Mouse (Mus musculus) heart, postnatal 0 days (tissue): Measurements from ENCODE around the gene Vgll4. TPM values are rescaled to one million over a fixed set of nuclear protein-coding genes. Genes with fewer than 3 reads are reported as not detected.

Experiments used
- ATAC-seq: fragments of 200-750 bp; cut with Nextera tagmentation; 2 replicates; pipeline ENCODE4 v1.8.0; 2017; ENCODE audit warnings: low read depth, moderate number of reproducible peaks, moderate library complexity; ENCODE audit not compliant: insufficient read depth
- DNase-seq: peaks from one replicate; pipeline ENCODE4 v3.0.0-alpha.2; 2016; ENCODE audit warnings: low spot score
- H3K27ac ChIP-seq: fragments of 300-500 bp; sonication (generic); 2 replicates; pipeline ENCODE4 v1.5.1; 2014; ENCODE audit warnings: low read depth, mild to moderate bottlenecking
- H3K27me3 ChIP-seq: fragments of 300-500 bp; sonication (generic); 2 replicates; pipeline ENCODE4 v1.6.1; 2014; ENCODE audit warnings: low read length, mixed read lengths; ENCODE audit not compliant: control insufficient read depth, insufficient read depth
- H3K36me3 ChIP-seq: fragments of 300-500 bp; sonication (generic); replicated peaks from 2 replicates; pipeline ENCODE4 v1.6.1; 2014; ENCODE audit warnings: low read length, mixed read lengths; ENCODE audit not compliant: control insufficient read depth, insufficient read depth
- H3K4me1 ChIP-seq: fragments of 300-500 bp; sonication (generic); 2 replicates; pipeline ENCODE4 v1.6.1; 2014; ENCODE audit warnings: antibody characterized with exemption; ENCODE audit not compliant: control insufficient read depth, insufficient read depth
- H3K4me2 ChIP-seq: fragments of 300-500 bp; sonication (generic); 2 replicates; pipeline ENCODE4 v1.6.1; 2014; ENCODE audit warnings: low read depth, mild to moderate bottlenecking, low read length, moderate library complexity
- H3K4me3 ChIP-seq: fragments of 300-500 bp; sonication (generic); 2 replicates; pipeline ENCODE4 v1.5.1; 2014; ENCODE audit warnings: low read depth, low read length
- H3K9ac ChIP-seq: fragments of 300-500 bp; sonication (generic); replicated peaks from 2 replicates; pipeline ENCODE4 v1.6.1; 2014; ENCODE audit warnings: low read depth, low read length, mixed read lengths
- H3K9me3 ChIP-seq: fragments of 300-500 bp; sonication (generic); replicated peaks from 2 replicates; pipeline ENCODE4 v1.6.1; 2016; ENCODE audit warnings: low read length; ENCODE audit not compliant: control insufficient read depth
- CTCF ChIP-seq: IDR thresholded peaks from 2 replicates; pipeline ENCODE4 v1.5.1; 2016; ENCODE audit warnings: antibody characterized with exemption, control low read depth, low read depth
- EP300 ChIP-seq: IDR thresholded peaks from 2 replicates; pipeline ENCODE4 v1.6.1; 2016; ENCODE audit warnings: antibody characterized with exemption, low read depth
- WGBS: fragments of 180-500 bp; shearing (Covaris S2); extraction: QIAGEN DNeasy Blood & Tissue Kit; methylation state at CpG from one replicate; pipeline ENCODE4 v1.1.7; 2014; 5-methylcytosine and 5-hydroxymethylcytosine counted together
- polyA plus RNA-seq: library from polyadenylated mRNA; unstranded; fragments of >200 nt; fragmentation: Nextera tagmentation; extraction: Ambion mirVana; gene quantifications from 2 replicates; pipeline ENCODE4 v1.2.1, GENCODE M21; 2015
- total RNA-seq: library from RNA; depleted of rRNA; stranded (reverse); fragments of >200 nt; gene quantifications from 2 replicates; pipeline ENCODE4 v1.2.3, GENCODE M21; 2014; ENCODE audit warnings: low replicate concordance

Vgll4 gene
- total and polyA plus RNA-seq, 2 experiments from 2014 or later, result 38.8 to 52.2 TPM

DNA sequence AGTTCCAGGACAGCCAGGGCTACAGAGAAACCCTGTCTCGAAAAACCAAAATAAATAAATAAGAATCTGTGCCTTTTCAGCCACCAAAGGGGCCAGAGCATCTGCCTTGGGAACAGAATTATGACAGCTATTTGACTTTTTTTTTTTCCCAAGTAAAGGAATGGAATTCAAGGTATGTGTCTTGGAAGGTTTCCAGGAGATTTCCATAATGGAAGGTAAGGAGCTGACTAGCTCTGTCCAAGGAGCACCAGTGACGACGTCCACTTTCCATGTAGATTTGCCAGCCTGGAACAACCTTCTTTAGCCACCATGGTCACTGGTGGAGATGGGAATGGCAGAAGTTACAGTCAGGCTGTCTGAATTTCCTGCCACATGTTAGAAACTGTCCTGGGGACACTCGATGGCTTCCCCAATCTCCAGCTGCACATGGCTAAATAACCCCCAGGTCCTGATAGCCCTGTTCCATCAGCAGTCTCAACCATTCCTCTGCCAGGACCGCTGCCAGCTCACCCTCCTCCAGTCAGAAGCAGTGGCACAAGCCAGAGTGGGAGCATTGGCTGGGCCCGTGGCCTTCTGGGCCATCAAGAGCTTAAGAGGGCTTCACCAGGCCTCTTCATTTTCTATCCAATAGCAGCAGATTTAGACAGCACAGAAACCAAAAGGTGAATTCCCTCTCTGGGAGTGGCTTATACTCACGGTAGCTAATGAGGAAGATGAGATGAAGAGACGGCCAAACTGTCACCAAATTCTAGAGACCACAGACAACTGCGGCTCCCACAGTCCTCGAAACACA, 8.3 kb downstream of the Vgll4 start:
- Histone ChIP-seq H3K36me3 (no peaks in the 10 kb centered on the region), H3K27me3 (no peaks in the 10 kb centered on the region), H3K9ac (no peak overlapping the region), H3K27ac (no peak overlapping the region), H3K9me3 (no peaks in the 10 kb centered on the region), H3K4me1 (no peaks in the 10 kb centered on the region), H3K4me3 (no peak overlapping the region), H3K4me2 (no peak overlapping the region)
- ATAC-seq (no peak), DNase-seq (no peak)
- TF ChIP-seq EP300, result no peak
- no peak for TF ChIP-seq CTCF
- 56% methylated on average over 10 of the region's 10 CpGs for WGBS

DNA sequence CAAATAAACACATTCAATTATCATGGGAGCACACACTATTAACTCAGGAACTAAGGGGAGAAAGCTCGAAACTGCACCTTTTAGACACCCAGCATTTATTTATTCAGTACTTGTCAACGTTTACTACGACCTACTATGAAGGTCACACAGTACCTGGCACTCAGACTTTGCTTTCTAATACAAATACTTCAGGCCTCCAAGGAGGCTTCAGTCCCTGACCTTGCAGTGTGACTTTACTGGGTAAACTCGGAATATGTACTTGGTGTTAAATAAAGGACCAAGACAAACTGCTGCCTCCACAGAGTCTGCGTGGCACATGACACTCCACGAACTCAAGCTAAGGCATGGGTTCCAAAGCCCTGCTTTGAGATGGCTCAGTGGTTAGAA, 10.8 kb downstream of the Vgll4 start:
- Histone ChIP-seq H3K9ac (no peak overlapping the region), H3K27me3 (no peaks in the 10 kb centered on the region), H3K36me3 (no peaks in the 10 kb centered on the region), H3K27ac (no peak overlapping the region), H3K4me1 (no peaks in the 10 kb centered on the region), H3K4me2 (no peak overlapping the region), H3K9me3 (no peaks in the 10 kb centered on the region), H3K4me3 (no peak overlapping the region)
- DNase-seq (no peak), ATAC-seq (no peak)
- 79% methylated on average over 6 of the region's 6 CpGs for WGBS
- TF ChIP-seq EP300 (no peak), CTCF (no peak)

DNA sequence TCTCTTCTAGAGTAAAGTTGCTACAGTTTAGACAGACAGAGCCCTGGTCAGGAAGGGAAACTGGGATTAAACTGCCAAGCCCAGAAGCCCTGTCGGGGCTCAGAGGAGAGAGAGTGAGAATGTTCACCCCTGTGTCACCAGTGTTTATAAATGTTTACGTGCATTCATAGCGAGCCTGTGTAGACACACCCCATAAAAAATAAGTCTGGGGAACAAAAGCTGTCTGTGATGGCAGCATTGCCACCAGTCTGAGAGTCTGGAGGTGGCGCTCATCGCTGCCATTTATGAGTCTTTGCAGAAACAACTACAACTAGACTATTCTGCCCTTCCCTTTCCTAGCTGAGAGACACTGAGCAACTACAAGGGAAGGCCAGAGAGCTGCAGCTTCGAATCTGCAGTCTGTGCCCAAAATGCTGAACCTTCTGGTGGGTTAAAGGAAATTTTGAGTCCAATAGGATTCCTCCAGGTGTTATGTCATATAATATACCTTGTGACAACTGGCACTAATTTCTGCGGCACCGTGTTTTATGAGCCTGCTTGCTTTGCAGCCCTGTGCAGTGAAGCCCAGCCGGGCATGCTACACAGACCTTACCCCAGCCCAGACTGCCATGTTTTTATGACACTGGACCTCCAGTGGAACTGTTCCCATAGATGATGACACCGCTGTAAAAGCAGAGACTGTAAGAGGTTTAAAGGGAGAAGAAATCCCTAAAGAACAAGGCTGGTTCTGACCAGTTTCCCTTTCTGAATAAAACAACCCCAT, 11.4 kb downstream of the Vgll4 start:
- no peak for TF ChIP-seq CTCF
- no peak for TF ChIP-seq EP300
- no peaks in the 10 kb centered on the region for H3K4me1 ChIP-seq
- DNase-seq, result no peak
- no peak overlapping the region for H3K4me3 ChIP-seq
- no peak for ATAC-seq
- H3K27me3 ChIP-seq, result no peaks in the 10 kb centered on the region
- H3K36me3 ChIP-seq, result no peaks in the 10 kb centered on the region
- 82% methylated on average over 10 of the region's 10 CpGs for WGBS
- no peaks in the 10 kb centered on the region for H3K9me3 ChIP-seq
- no peak overlapping the region for H3K27ac ChIP-seq
- no peak overlapping the region for H3K4me2 ChIP-seq
- H3K9ac ChIP-seq, result no peak overlapping the region

GRCm38 (mm10) chr6:114957756-114958155, 12.0 kb downstream of the Vgll4 start:
- 71% methylated on average over 12 of the region's 12 CpGs for WGBS
- H3K36me3 ChIP-seq, result no peaks in the 10 kb centered on the region
- H3K9ac ChIP-seq, result no peak overlapping the region
- no peak for ATAC-seq
- H3K4me1 ChIP-seq, result no peaks in the 10 kb centered on the region
- H3K27ac ChIP-seq, result no peak overlapping the region
- H3K9me3 ChIP-seq, result no peaks in the 10 kb centered on the region
- H3K4me2 ChIP-seq, result no peak overlapping the region
- no peak overlapping the region for H3K4me3 ChIP-seq
- no peak for TF ChIP-seq CTCF
- TF ChIP-seq EP300, result no peak
- DNase-seq, result no peak
- no peaks in the 10 kb centered on the region for H3K27me3 ChIP-seq

DNA sequence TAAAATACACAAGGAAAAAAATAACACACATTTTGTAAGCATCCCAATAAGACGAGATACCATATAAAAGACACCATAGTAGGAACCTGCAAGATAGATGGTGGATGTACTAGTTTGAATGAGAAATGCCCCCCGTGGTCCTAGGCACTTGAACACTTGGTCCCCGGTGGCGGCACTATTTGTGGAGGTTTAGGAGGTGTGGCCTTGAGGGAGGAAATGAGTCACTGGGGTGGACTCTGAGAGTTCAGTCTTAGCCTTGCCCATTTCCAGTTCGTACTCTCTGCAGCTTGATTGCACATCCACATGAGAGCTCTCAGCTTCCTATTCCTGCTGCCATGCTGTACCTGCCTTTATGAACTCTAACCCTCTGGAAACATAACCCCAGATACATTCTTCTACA, 15.3 kb downstream of the Vgll4 start:
- Histone ChIP-seq H3K9me3 (no peaks in the 10 kb centered on the region), H3K27ac (no peak overlapping the region), H3K9ac (no peak overlapping the region), H3K4me1 (no peaks in the 10 kb centered on the region), H3K27me3 (no peaks in the 10 kb centered on the region), H3K36me3 (no peaks in the 10 kb centered on the region), H3K4me2 (no peak overlapping the region), H3K4me3 (no peak overlapping the region)
- DNase-seq (no peak), ATAC-seq (no peak)
- TF ChIP-seq EP300 (no peak), CTCF (no peak)
- WGBS, result 65% methylated on average over 5 of the region's 5 CpGs
